Mouse (Mus musculus): ENCODE measurements at regions not wholly inside any gene's neighbourhood (a gene's known extent, or its start where the extent isn't known, plus 50 kb on each side); places are given as distances from the start of the nearest gene placed in this dataset.

DNA sequence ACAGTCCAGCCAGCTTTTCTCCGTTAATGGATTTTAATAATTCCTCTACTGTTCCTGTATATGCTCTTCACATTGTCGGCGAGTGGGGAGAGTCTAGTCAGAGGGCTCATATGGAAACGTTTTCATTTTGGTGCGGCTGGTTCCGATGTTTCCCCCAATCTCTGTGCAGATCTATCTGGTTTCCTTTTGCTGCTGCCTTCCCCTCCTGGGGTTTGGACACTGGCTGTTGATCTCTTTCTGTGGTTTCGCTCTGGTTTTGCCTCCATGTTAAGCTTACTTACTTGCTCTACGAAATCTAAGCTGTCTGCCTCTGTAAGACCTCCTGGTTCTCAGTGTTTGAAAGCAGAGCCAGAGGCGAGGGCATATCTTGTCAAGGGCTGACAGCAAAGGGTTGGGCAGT is 221.7 kb downstream of the Ndfip2 start:
- intact Hi-C loops (cut with DNase I), result loop anchor here (5.0 kb wide), 3 partner anchors 187 to 252 kb away; no protein-coding TSS in a partner anchor
- Histone ChIP-seq H3K27ac (no peak overlapping the region), H3K4me3 (no peak overlapping the region)
- DNase-seq (ENCODE audit: extremely low spot score in 1 of 2, low spot score in 2 of 2), result no peak
- TF ChIP-seq CTCF (IDR thresholded peaks at IDR 0.05), result no peak

DNA sequence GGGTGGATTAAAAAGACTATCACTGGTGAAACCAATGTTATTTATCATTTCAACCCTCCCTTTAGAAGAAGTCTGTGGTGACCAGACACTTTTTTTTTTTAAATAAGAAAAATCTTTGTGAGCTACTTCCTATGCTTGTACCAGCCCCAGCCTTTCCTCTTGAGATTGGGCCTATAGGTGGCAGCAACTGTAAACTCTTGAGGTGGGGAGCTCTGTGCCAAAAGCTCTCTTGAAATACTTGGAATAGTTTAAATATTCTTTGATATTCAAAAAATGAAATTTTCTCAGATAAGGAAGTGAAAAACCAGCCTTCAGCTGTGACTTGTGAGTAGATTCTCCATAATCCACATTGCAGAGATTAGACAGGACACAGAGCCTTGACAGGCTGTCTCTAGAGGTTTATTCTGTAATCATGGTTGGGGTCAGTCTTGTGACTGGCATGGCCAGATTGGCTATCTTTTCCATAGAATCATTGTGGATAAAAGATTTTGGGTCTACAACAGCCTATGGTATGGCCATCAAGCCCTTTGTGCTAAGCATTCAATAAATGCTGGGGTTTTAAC is 216.7 kb downstream of the Ndfip2 start:
- Histone ChIP-seq H3K4me3 (no peak overlapping the region), H3K27ac (0 out of 2 replicates have a peak overlapping the region, but pooled peaks have one; percentile 36)
- DNase-seq (ENCODE audit: extremely low spot score in 1 of 2, low spot score in 2 of 2), result peak; percentile 32 to 36
- intact Hi-C loops (cut with DNase I), result loop anchor here (2.0 kb wide), 1 partner anchor 422 kb away; the partner anchor contains the start of gene Spry2
- peak; percentile 73 for TF ChIP-seq CTCF (IDR thresholded peaks at IDR 0.05)

DNA sequence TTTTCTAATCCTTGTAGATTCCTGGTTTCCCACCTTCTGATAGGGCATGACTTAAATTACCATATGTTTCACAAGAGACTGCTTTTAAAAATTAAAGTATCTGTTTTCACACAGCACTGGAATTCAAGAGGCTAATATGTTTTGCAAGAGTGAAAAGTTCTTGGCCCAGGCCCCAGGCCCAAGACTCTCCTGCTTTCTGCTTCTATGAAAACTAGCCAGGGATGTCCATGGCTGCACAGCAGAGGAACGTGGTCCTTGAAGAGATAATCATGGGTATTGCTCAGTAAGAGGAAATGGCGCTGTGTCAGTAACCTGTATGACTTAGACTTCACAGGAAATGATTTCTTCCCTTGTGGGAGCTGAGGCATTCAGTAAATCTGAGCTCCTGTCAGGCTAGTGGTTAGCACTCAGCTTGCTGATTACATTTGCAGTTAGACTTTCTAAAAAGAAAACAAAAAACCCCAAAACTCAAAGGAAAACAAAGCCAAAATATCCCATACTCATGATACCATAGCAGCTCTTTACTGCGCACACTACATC is 190.6 kb downstream of the Ndfip2 start:
- no peak for TF ChIP-seq CTCF (IDR thresholded peaks at IDR 0.05)
- no peak for DNase-seq (ENCODE audit: extremely low spot score in 1 of 2, low spot score in 2 of 2)
- intact Hi-C loops (cut with DNase I), result no loop called here
- Histone ChIP-seq H3K4me3 (no peak overlapping the region), H3K27ac (no peak overlapping the region)

DNA sequence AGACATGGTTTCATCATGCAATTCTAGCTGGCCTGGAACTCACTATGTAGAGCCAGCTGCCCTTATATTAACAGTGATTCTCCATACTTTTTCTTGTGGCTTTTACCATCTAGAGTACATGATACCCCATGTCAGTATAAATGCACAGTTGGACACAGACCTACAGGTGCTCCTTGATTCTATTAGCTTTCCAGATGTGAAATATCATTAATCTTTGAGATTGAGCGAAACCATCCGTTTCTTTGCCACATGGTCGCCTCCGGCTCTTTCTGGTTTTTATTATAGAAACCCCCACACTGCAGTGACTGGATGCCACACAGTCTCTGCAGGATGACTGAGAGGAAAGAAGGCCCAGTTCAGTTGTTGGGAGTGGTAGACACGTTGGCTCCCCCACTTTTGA is 188.7 kb downstream of the Ndfip2 start:
- intact Hi-C loops (cut with DNase I), result no loop called here
- no peak overlapping the region for H3K4me3 ChIP-seq
- no peak overlapping the region for H3K27ac ChIP-seq
- no peak for TF ChIP-seq CTCF (IDR thresholded peaks at IDR 0.05)
- no peak for DNase-seq (ENCODE audit: extremely low spot score in 1 of 2, low spot score in 2 of 2)

DNA sequence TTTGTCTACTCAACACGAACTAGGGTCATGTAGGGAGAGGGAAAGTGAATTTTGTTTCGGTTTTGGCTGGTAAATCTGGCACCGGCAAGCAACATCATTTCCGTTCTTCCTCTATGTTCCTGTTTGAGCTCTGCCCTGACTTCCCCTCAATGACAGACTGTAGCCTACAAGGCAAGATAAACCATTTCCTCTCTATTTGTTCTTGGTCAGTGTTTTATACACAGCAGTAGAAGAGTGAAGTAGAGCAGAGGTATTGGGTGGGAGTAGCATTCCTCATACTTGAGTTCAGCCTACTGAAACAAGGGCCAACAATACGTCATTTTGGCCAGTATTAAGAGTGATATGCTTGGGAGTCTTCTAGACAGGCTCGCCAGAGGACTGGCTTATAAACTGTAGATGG is 177.0 kb downstream of the Ndfip2 start:
- Histone ChIP-seq H3K4me3 (no peak overlapping the region), H3K27ac (no peak overlapping the region)
- TF ChIP-seq CTCF (IDR thresholded peaks at IDR 0.05), result no peak
- no peak for DNase-seq (ENCODE audit: extremely low spot score in 1 of 2, low spot score in 2 of 2)
- intact Hi-C loops (cut with DNase I), result no loop called here

DNA sequence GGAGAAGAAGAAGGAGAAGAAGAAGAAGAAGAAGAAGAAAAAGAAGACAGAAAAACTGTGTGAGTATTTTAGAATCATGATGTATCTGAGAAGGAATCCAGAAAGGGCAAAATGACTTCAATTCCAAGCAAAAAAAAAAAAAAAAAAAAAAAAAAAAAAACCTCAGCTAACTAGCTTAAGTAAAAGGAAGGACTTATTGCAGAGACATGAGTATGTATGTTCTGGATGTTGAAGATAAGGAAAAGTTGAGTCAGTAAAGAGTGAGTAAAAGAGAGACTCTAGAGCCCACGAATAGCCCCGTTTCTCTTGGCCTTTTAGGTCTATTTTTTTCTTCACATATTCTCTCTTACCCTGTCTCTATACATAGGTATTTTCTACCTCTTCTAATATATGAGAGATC is 175.1 kb downstream of the Ndfip2 start:
- Histone ChIP-seq H3K27ac (no peak overlapping the region), H3K4me3 (no peak overlapping the region)
- TF ChIP-seq CTCF (IDR thresholded peaks at IDR 0.05), result no peak
- no peak for DNase-seq (ENCODE audit: extremely low spot score in 1 of 2, low spot score in 2 of 2)
- intact Hi-C loops (cut with DNase I), result no loop called here

DNA sequence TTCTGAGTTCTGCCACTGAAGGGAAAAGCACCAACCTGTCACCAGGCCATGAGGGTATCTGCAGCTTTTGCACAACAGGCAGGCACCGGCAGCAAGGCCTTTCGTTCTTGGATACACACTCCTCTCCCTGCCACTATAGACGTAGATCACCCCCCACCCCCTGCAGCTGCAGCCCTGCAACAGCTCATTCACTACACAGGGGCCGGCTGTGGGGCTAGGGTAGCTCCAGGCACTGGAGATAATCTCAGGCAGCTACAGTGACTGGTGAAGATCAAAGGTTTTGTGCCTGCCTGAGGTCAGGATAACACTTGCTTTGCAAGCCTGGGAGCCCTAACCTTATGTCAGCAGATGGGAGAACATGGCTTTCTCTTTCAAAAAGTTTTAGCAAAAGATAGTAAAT is 174.3 kb downstream of the Ndfip2 start:
- no peak for TF ChIP-seq CTCF (IDR thresholded peaks at IDR 0.05)

DNA sequence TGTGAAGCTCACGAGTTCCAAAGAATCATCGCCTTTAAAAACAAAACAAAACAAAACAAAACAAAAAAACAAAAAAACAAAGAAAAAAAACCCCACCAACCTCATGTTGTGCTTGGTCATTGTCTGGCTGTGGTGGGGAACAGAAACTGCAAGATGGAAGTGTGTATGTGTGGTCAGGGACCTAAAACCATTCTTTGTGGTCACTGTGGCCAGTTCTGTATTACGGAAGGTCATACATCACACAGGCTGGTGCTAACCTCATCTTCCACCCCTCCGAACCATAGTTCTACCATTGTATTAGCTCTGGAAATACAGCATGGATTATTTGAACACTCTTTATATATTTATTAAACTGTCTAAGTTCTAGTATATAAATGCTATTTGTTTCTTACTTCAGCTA is 173.2 kb downstream of the Ndfip2 start:
- Histone ChIP-seq H3K27ac (no peak overlapping the region), H3K4me3 (no peak overlapping the region)
- TF ChIP-seq CTCF (IDR thresholded peaks at IDR 0.05), result no peak
- no peak for DNase-seq (ENCODE audit: extremely low spot score in 1 of 2, low spot score in 2 of 2)
- intact Hi-C loops (cut with DNase I), result no loop called here

More for the DNA sequence above, 174.3 kb downstream of the Ndfip2 start:
- Histone ChIP-seq H3K27ac (no peak overlapping the region), H3K4me3 (no peak overlapping the region)
- DNase-seq (ENCODE audit: extremely low spot score in 1 of 2, low spot score in 2 of 2), result no peak
- intact Hi-C loops (cut with DNase I), result no loop called here

DNA sequence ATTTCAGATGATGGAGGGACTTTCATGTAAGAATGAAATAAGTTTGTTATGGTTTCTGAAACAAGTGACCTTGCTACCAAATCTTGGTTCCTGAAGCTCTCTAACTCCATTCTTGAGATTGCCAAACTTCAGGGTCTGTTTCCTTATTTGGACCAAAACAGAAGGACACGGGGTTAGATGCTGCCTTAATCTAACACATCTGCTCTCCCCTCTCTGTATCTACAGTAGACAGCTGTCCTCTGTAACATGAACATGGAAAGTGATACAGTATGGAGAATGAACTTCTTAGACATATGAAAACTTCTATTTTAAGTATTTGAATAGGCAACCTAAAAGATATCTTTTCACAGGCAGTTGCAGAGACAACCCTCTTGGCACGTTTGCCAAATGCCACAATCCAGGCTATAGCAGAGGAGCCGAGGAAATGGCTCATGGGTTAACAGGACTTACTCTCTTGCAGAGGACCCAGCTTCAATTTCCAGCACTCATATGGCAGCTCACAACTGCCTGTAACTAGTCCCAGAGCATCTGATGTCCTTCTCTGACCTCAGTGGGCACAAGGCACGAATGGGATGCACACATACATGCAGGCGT is 171.4 kb downstream of the Ndfip2 start:
- DNase-seq (ENCODE audit: extremely low spot score in 1 of 2, low spot score in 2 of 2), result no peak
- H3K27ac ChIP-seq, result no peak overlapping the region
- TF ChIP-seq CTCF (IDR thresholded peaks at IDR 0.05), result no peak
- intact Hi-C loops (cut with DNase I), result no loop called here
- H3K4me3 ChIP-seq, result no peak overlapping the region

DNA sequence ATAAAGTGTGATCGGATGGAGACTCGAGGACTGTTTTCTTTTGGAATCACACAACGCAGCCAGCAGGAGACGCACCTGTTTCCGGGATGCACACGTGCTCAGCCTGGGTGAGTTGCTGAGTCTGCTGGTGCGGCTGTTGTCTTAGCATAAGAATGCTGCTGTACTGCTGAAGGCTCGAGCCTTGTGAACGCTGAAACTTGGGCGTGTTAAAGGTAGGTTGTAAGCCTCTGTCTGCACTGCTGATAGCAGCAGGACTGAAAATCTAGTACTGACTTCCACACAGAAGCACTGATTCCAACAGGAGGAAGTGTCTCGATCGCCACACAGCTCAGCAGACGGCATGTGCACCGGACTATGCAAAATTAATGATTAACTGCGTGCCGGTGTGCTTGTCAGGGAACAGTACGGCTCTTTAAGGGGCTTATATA is 169.1 kb downstream of the Ndfip2 start:
- peak; percentile 4; the same call in 1 of the 2 replicates for TF ChIP-seq CTCF (IDR thresholded peaks at IDR 0.05)
- DNase-seq (ENCODE audit: extremely low spot score in 1 of 2, low spot score in 2 of 2), result peak in 1 of 2 experiments; percentile 14
- Histone ChIP-seq H3K27ac (no peak overlapping the region), H3K4me3 (peak overlapping the region; percentile 26)
- intact Hi-C loops (cut with DNase I), result no loop called here

DNA sequence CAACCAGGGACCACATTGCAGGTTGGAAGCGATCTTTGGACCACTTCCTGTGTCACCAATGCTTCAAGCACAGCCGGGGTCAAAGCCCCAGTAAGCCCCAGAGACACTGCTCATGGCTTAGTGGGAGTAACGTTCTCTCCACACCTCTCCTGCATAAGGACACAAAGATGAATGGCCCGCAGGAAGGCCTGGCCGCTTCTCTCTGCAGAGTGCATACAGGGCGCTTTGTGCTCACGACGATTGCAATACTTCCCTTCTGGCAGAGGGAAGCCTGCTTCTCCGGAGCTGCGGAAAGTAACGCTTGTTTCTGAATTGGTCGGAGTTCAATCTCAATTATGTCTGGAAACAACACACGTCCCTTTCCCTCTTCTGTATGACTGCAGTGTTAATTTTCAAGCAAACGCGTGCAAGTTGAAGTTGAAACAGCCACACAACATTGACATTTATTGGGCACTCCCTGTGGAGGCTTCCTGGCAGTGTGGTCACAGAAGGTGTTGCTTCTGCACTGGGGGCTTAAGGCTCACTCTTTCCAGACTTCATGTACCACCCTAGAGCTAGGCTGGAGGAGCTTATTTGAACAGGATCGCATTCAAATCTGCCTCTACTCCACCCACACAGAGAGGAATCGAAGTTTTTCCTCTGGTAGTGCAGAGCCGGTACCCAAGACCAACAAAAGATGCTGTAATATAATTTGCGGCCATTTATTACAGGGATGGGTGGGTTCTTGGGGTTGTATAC is 168.4 kb downstream of the Ndfip2 start:
- DNase-seq (ENCODE audit: extremely low spot score in 1 of 2, low spot score in 2 of 2), result no peak
- no peak for TF ChIP-seq CTCF (IDR thresholded peaks at IDR 0.05)
- H3K27ac ChIP-seq, result no peak overlapping the region
- H3K4me3 ChIP-seq, result peak overlapping the region; percentile 26
- intact Hi-C loops (cut with DNase I), result no loop called here

DNA sequence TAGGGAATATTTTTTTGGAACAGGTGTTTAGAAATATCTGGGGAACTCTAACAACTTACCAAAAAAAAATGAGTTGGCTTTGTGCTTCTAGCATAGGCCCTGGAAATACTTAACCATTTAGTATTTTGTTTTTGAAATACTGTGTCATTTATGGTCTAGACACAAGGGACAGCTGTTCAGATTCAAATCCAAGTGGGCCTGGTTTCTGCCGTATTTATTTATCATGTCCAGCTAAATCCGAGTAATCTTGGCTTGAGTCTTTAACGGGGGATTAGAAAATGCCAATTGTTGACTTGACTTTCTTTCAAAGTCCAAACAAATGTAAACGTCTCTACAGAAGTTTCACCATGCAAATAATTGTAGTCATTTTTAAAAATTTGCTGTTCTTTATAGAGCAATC is 159.6 kb downstream of the Ndfip2 start:
- no peak overlapping the region for H3K4me3 ChIP-seq
- DNase-seq (ENCODE audit: extremely low spot score in 1 of 2, low spot score in 2 of 2), result no peak

More for the DNA sequence above, 159.6 kb downstream of the Ndfip2 start:
- intact Hi-C loops (cut with DNase I), result no loop called here
- no peak overlapping the region for H3K27ac ChIP-seq
- TF ChIP-seq CTCF (IDR thresholded peaks at IDR 0.05), result no peak
